Mouse (Mus musculus): ENCODE measurements around the gene Lpar3.

Lpar3 gene

GRCm38 (mm10) chr3:146311121-146311538, 90.4 kb downstream of the Lpar3 start:
- DNase-seq (ENCODE audit: low spot score): peak; percentile 73

- DNase-seq (ENCODE audit: low spot score): no peak
Measured at GRCm38 (mm10) chr3:146315414-146315813, 94.7 kb downstream of the Lpar3 start.

- DNase-seq (ENCODE audit: low spot score): no peak
Measured at GRCm38 (mm10) chr3:146316293-146316692, 95.5 kb downstream of the Lpar3 start.

- DNase-seq (ENCODE audit: low spot score): no peak
Measured at GRCm38 (mm10) chr3:146317366-146317765, 96.6 kb downstream of the Lpar3 start.

GRCm38 (mm10) chr3:146317911-146318310, 97.1 kb downstream of the Lpar3 start:
- no peak for DNase-seq (ENCODE audit: low spot score)

- peak; percentile 59 for DNase-seq (ENCODE audit: low spot score)
Measured at GRCm38 (mm10) chr3:146318520-146318938, 97.8 kb downstream of the Lpar3 start.

GRCm38 (mm10) chr3:146318987-146319386, 98.2 kb downstream of the Lpar3 start:
- DNase-seq (ENCODE audit: low spot score): no peak

GRCm38 (mm10) chr3:146319503-146319902, 98.7 kb downstream of the Lpar3 start:
- DNase-seq (ENCODE audit: low spot score): no peak

GRCm38 (mm10) chr3:146324949-146325348, 104.2 kb downstream of the Lpar3 start:
- no peak for DNase-seq (ENCODE audit: low spot score)

GRCm38 (mm10) chr3:146326743-146327536, 106.2 kb downstream of the Lpar3 start:
- peak; percentile 37 for DNase-seq (ENCODE audit: low spot score)

- peak; percentile 93 for DNase-seq (ENCODE audit: low spot score)
Measured at GRCm38 (mm10) chr3:146327537-146328255, 106.9 kb downstream of the Lpar3 start.

GRCm38 (mm10) chr3:146328749-146329148, 108.0 kb downstream of the Lpar3 start:
- DNase-seq (ENCODE audit: low spot score): peak; percentile 62

GRCm38 (mm10) chr3:146331819-146332218, 111.1 kb downstream of the Lpar3 start:
- DNase-seq (ENCODE audit: low spot score): no peak

GRCm38 (mm10) chr3:146333270-146333669, 112.5 kb downstream of the Lpar3 start:
- DNase-seq (ENCODE audit: low spot score): no peak

- DNase-seq (ENCODE audit: low spot score): no peak
Measured at GRCm38 (mm10) chr3:146334070-146334469, 113.3 kb downstream of the Lpar3 start.

All from embryo, embryonic 10.5 days (tissue).